Mouse (Mus musculus) left cerebral cortex, adult 8-10 months (tissue): ENCODE measurements around the gene Plxnd1. TPM values are rescaled to one million over a fixed set of nuclear protein-coding genes. Genes with fewer than 3 reads are reported as not detected.

Experiments
- DNase-seq, 2 experiments: peaks; one replicate each; pipeline ENCODE4 v3.0.0; 2022; ENCODE audit warnings: low spot score in 2 of 2
- total RNA-seq, 4 experiments: library from RNA; stranded (reverse); gene quantifications; 2 replicates each; pipeline ENCODE4 v1.2.4; 2022

Gene Plxnd1
- total RNA-seq, 4 experiments from 2014 or later = 91.7 to 106 (median 98.0) TPM

DNA sequence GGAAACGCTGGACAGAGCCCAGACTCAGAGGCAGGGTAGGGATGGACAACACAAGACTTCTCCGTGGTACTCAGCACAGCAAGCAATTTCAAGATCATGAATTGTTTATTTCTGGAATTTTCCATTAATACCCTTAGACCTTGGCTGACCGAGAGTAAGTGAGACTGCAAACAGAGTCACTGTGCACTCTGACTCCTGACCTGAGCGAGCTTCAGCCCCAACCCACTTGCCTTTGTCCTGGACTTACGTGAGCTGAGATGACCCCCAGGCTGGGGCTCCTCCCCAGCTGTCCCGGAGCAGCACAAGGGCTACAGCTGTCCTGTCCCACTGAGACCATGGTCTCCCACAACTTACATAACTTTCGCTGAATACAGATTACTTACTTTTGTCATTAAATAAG is 11.9 kb downstream of the Plxnd1 start:
- no peak for DNase-seq

DNA sequence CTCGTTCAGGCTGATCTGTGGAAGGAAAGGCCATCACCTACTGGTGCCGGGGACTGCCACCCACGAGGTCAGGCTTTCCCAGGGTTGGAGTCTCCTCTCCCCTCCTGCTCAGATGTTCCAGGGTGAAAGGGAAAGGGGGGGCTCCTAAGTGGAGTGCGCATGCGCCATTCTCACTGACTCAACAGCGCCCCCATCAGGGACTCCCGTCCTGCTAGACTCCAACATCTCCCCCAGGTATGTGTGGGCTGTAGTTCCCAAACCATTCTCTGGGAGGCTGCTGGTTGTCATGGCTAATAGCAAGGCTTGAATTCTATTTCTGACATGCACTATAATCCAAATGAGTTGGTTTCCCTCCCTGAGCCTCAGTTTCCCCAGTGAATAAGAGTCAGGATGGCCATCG is 16.2 kb downstream of the Plxnd1 start:
- DNase-seq = no peak

- no peak for DNase-seq
Measured at GRCm38 (mm10) chr6:115977810-115978209, 17.0 kb downstream of the Plxnd1 start.

- DNase-seq = no peak
Measured at GRCm38 (mm10) chr6:115975606-115976005, 19.2 kb downstream of the Plxnd1 start.

- no peak for DNase-seq
Measured at GRCm38 (mm10) chr6:115973881-115974662, 20.7 kb downstream of the Plxnd1 start.

DNA sequence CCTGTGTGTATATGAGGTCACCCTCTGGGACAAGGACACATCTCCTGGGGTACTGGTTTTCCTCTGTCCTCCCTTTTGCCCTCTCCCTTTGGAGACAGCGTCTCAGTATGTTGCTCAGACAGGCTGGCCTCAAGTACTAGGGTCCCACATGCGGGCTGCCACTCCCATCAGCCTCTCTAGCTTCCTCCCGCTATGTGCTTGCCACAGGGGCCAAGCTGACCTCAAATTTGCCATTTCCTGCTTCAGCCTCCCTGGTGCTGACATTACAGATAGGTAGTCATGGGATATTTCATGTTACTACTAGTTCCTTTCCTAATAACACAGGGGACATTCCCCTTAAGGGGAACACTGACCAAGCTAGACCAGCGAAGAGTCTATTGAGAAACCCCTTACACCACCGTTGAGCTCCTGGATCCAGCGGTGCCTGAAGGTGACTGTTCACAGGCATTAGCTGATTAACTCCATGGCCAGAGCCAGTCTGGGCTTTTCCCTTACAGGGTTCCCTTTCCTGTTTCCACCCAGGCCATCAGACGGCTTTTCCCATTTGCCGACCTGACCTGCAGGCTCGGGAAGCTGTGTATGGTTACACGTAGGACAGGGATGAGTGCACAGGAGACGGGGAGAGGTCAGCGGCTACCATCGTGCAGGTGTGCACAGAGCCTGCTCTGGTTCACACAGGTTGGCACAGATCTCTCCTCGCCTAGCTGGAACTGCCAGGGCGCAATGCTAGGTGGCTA is 21.5 kb downstream of the Plxnd1 start:
- no peak for DNase-seq

- no peak for DNase-seq
Measured at GRCm38 (mm10) chr6:115972083-115972764, 22.6 kb downstream of the Plxnd1 start.

DNA sequence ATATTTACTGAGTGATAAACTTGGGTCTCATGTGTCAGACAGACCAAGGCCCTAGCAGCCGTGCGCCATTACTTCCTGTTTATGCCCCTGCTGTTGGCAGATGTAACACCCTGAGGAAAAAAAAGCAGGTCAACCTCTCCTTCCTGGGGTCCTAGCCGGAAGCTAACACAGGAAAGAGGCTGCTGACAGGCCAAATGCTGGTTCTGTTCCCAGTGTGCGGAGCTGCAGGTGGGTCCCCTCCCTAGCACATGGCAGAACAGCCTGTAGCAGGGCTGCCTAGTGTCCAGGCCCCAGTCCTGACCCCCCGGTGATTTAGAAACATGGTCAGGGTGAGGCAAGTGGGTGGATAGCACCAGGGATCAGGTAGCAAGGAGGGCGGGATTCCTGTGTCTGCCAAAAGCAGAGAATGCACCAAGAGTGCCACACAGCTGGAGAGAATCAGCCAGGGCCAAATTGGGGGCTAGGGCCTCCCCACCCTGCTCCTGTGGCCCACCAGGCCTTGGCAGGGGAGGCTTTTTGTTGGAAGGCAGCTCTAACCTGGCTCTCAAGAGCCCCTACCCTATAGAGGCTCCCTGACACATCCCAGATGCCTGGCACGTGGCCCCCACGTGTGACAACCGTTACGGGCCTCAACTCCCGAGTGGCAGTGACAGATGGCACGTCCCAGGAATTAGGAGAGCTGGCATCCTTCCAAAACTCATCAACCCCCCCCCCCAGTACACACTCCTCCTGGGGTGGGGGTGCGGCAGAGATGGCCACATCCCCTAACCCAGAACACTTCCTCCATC is 23.3 kb downstream of the Plxnd1 start:
- no peak for DNase-seq

GRCm38 (mm10) chr6:115969952-115970351 is 24.9 kb downstream of the Plxnd1 start:
- DNase-seq = no peak

DNA sequence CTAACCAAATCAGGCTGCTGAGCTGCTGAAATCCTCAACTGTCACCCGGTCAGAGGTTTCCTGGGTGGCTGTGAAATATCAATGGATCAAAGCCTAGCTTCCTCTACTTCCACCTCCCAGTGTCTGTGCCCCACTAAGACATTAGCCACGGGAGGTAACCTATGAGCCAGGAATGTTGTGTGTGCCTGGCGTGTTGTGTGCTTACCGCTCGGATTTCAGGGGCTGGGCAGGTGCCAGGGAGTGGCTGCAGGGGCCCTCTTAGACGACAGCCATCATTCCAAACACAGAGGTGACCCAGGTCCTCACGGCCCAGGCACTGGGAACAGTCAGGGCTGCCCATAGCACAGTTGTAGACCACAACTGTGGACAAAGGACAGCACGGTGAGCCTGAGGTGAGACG is 25.7 kb downstream of the Plxnd1 start:
- no peak for DNase-seq

DNA sequence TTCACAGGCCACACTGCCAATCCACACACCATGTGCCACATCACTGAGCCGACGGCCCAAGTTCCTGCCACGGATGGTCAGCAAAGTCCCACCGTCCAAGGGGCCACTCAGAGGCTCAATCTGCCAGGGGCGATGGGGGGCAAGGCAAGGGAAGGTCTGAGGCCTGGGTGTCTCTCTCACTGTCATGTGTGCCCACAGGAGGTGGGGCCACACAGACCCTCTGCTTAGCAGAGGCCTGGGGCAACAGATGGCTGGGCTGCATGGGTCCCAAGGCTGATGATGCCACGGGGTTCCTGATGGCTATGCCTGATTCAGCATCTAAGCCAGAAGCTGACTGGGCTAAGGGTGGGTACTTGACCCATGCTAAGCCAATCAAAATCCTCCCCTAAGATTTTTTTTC is 26.1 kb downstream of the Plxnd1 start:
- DNase-seq = no peak

- DNase-seq = no peak
Measured at GRCm38 (mm10) chr6:115968086-115968485, 26.7 kb downstream of the Plxnd1 start.

DNA sequence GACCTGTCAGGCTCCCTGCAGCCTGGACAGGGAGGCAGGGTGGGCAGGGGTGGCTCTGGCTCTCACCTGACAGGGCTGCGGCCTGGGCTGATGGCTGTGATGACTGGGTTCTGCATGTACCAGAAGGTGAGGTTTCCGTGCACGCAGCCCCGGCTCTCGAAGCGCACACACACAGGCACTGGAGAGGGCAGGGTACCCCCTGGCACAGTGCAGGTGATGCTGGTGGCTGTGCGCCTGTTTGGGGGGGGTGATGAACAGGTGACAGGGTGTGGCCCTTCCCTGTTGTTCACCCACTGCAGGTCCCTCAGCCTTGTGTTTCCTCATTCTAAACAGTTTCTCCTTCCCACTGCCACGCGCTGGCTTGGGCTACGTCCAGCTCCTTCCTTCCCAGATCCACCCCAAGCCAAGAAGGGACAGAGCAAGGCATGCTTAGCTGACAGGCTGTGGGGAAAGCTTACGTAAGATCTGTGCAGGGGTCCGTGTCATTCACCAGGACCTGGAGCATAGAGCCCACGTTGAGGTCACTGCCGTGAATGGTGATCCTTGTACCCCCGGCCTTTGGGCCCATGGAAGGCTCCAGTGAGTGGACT is 27.4 kb downstream of the Plxnd1 start:
- DNase-seq = no peak

GRCm38 (mm10) chr6:115966227-115966966 is 28.4 kb downstream of the Plxnd1 start:
- no peak for DNase-seq

DNA sequence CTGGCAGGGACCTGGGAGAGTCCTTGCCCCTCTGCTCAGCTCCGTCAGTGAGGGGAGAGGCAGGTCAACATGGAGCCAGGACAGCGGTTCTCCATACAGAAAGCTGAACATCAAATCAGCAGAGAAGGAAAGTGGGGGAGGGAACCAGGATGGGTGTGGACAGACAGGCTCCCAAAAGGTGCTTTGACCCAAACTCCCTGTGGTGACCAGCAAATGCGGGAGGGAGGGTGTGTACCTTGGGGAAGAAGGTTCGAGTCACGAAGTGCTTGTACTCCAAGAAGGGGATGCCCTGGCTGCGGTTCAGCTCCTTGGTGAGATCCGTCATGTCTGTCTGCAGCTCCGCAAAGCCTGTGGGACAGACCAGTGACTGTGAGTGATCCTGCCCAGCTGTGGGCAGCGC is 31.1 kb downstream of the Plxnd1 start:
- no peak for DNase-seq

- DNase-seq = no peak
Measured at GRCm38 (mm10) chr6:115962439-115963085, 32.2 kb downstream of the Plxnd1 start.

- no peak for DNase-seq
Measured at GRCm38 (mm10) chr6:115961743-115962142, 33.1 kb downstream of the Plxnd1 start.

- DNase-seq = no peak
Measured at GRCm38 (mm10) chr6:115960322-115960721, 34.5 kb downstream of the Plxnd1 start.

GRCm38 (mm10) chr6:115959151-115959691 is 35.6 kb downstream of the Plxnd1 start:
- no peak for DNase-seq

DNA sequence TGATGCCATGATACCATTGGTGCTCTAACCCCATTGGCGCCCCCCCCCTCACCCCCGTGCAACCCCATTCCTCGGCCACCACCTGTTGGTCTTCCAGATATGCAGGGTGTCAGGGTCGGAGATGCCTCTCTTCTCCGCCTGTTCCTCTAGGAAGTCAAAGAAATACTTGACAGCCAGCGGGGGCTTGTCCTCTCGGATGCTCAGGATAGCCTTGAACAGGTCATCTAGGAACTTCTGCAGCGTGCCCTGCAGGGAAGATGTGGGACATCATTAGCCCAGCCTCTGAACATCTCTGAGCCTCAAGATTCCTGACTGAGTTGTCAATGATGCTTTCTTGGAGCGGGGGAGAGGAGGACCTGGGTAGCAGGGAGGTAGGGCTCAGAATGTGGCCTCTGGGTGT is 36.4 kb downstream of the Plxnd1 start:
- no peak for DNase-seq
